Comparison of ENCODE assay signal across 8 mouse cellular contexts in genomic region chrX:159414130-159414828, GRCm38 (mm10). TPM values are rescaled to one million over a fixed set of nuclear protein-coding genes. Genes with fewer than 3 reads are reported as not detected.
DNase-seq lines count a peak whose midpoint lies in the region; ATAC-seq and TF ChIP-seq lines count a peak whose summit lies in the region.

Map7d2 (plus strand) TSS chrX:159414572.

- 0 out of 2 replicates have a peak within 1 kb of the TSS, but pooled peaks have one; percentile 6 for H3K27ac ChIP-seq in heart, embryonic 10.5 days
- no peak within 1 kb of the TSS for H3K27ac ChIP-seq in embryonic facial prominence, embryonic 14.5 days (replicated peaks; ENCODE audit: low read depth, low read length)
- H3K27ac ChIP-seq in limb, embryonic 14.5 days (replicated peaks; ENCODE audit: low read depth, low read length) = no peak within 1 kb of the TSS
- peak within 1 kb of the TSS; percentile 78 for H3K27ac ChIP-seq in neural tube, embryonic 15.5 days (replicated peaks)

- H3K4me1 ChIP-seq in heart, embryonic 10.5 days = no peaks in the 10 kb centered on the region
- no peaks in the 10 kb centered on the region for H3K4me1 ChIP-seq in embryonic facial prominence, embryonic 14.5 days (ENCODE audit: control insufficient read depth, insufficient read depth, low read length)
- H3K4me1 ChIP-seq in limb, embryonic 14.5 days (ENCODE audit: control insufficient read depth, insufficient read depth, low read length) = no peaks in the 10 kb centered on the region
- no peaks in the 10 kb centered on the region; the same call in 1 of the 2 replicates for H3K4me1 ChIP-seq in neural tube, embryonic 15.5 days

- intact Hi-C loops in heart, postnatal 25 days (cut with DNase I) = no loop called here

- H3K36me3 ChIP-seq in heart, embryonic 10.5 days = no peaks in the 10 kb centered on the region
- no peaks in the 10 kb centered on the region for H3K36me3 ChIP-seq in embryonic facial prominence, embryonic 14.5 days (ENCODE audit: control insufficient read depth, insufficient read depth, low read length)
- no peaks in the 10 kb centered on the region for H3K36me3 ChIP-seq in limb, embryonic 14.5 days (ENCODE audit: control insufficient read depth, insufficient read depth, low read length)
- H3K36me3 ChIP-seq in neural tube, embryonic 15.5 days = no peaks in the 10 kb centered on the region

- H3K9ac ChIP-seq in embryonic facial prominence, embryonic 14.5 days (ENCODE audit: low read depth, low read length) = peak within 1 kb of the TSS; percentile 42; the same call in 1 of the 2 replicates
- peak within 1 kb of the TSS; percentile 28; the same call in 1 of the 2 replicates for H3K9ac ChIP-seq in limb, embryonic 14.5 days (ENCODE audit: low read depth, low read length, severe bottlenecking)
- H3K9ac ChIP-seq in neural tube, embryonic 15.5 days (replicated peaks) = peak within 1 kb of the TSS; percentile 74

- H3K4me2 ChIP-seq in embryonic facial prominence, embryonic 14.5 days (ENCODE audit: low read depth, low read length) = peak within 1 kb of the TSS; percentile 91
- H3K4me2 ChIP-seq in limb, embryonic 14.5 days (replicated peaks; ENCODE audit: low read depth, low read length, severe bottlenecking) = peak within 1 kb of the TSS; percentile 83
- H3K4me2 ChIP-seq in neural tube, embryonic 15.5 days = peak within 1 kb of the TSS; percentile 65

- no peaks in the 10 kb centered on the region for H3K9me3 ChIP-seq in heart, embryonic 10.5 days
- no peaks in the 10 kb centered on the region for H3K9me3 ChIP-seq in embryonic facial prominence, embryonic 14.5 days (ENCODE audit: control insufficient read depth, low read length)
- H3K9me3 ChIP-seq in limb, embryonic 14.5 days (ENCODE audit: control insufficient read depth, low read length) = no peaks in the 10 kb centered on the region
- no peaks in the 10 kb centered on the region for H3K9me3 ChIP-seq in neural tube, embryonic 15.5 days (replicated peaks)

- peak within 1 kb of the TSS; percentile 69 for H3K4me3 ChIP-seq in heart, embryonic 10.5 days
- H3K4me3 ChIP-seq in embryonic facial prominence, embryonic 14.5 days (ENCODE audit: low read depth, low read length) = peak within 1 kb of the TSS; percentile 51
- H3K4me3 ChIP-seq in limb, embryonic 14.5 days (replicated peaks; ENCODE audit: low read length) = peak within 1 kb of the TSS; percentile 49
- peak within 1 kb of the TSS; percentile 61 for H3K4me3 ChIP-seq in neural tube, embryonic 15.5 days (replicated peaks)

- peak; percentile 88 for ATAC-seq in embryonic facial prominence, embryonic 14.5 days (ENCODE audit: low read depth)
- ATAC-seq in limb, embryonic 14.5 days (ENCODE audit: low FRiP score, low read depth) = peak; percentile 41; the same call in 1 of the 2 replicates
- peak; percentile 95 for ATAC-seq in neural tube, embryonic 15.5 days (ENCODE audit: low FRiP score)
- no peak for ATAC-seq in inflammation-experienced regulatory T-cells, adult 6 months

- TF ChIP-seq POLR2A in limb, embryonic 14.5 days (IDR thresholded peaks at IDR 0.05; ENCODE audit: borderline replicate concordance, extremely low read depth, insufficient read depth, insufficient read length) = no peak

- 35% methylated on average over 65 of the region's 83 CpGs for WGBS in heart, embryonic 10.5 days
- 25% methylated on average over 16 of the region's 83 CpGs for WGBS in embryonic facial prominence, embryonic 14.5 days
- WGBS in limb, embryonic 14.5 days = 17% methylated on average over 31 of the region's 83 CpGs
- 20% methylated on average over 61 of the region's 83 CpGs for WGBS in neural tube, embryonic 15.5 days

- no peak for DNase-seq in heart, embryonic 10.5 days (ENCODE audit: low spot score)
- DNase-seq in heart, postnatal 25 days (ENCODE audit: low spot score) = no peak
- DNase-seq in adrenal gland, postnatal 14 days = peak; percentile 9
- peak; percentile 17 for DNase-seq in embryonic facial prominence, embryonic 14.5 days (ENCODE audit: low spot score)
- DNase-seq in induced T-regulatory cell, adult 2 months (ENCODE audit: low read depth) = peak; percentile 20
- no peak for DNase-seq in limb, embryonic 14.5 days (ENCODE audit: low spot score)

- H3K27me3 ChIP-seq in heart, embryonic 10.5 days (ENCODE audit: insufficient read depth, poor library complexity, severe bottlenecking) = peaks cover 45% of the 10 kb centered on the region
- peaks cover 32% of the 10 kb centered on the region for H3K27me3 ChIP-seq in embryonic facial prominence, embryonic 14.5 days (replicated peaks; ENCODE audit: control insufficient read depth, insufficient read depth, low read length)
- H3K27me3 ChIP-seq in limb, embryonic 14.5 days (ENCODE audit: control insufficient read depth, insufficient read depth, low read length) = peaks cover 21% of the 10 kb centered on the region
- no peaks in the 10 kb centered on the region; the same call in 1 of the 2 replicates for H3K27me3 ChIP-seq in neural tube, embryonic 15.5 days (replicated peaks)

RNA-seq across cellular contexts. Expression of gene Map7d2, which starts in this region (rescaled TPM):
- 0.83 and 2.3 TPM in 2 replicates for polyA plus RNA-seq in heart, embryonic 10.5 days (2016; fragmentation: Nextera tagmentation; extraction: Ambion mirVana)
- 1 to 10 TPM; 1.0 to 1.4 TPM for total RNA-seq in heart, postnatal 25 days (2021)
- total RNA-seq in adrenal gland, postnatal 14 days (2021) = 3.5 and 5.1 TPM in 2 replicates
- polyA plus RNA-seq in embryonic facial prominence, embryonic 14.5 days (2014; fragmentation: Nextera tagmentation; extraction: Ambion mirVana) = 3.2 and 4.5 TPM in 2 replicates
- 0.58 and 0.84 TPM in 2 replicates for polyA plus RNA-seq in limb, embryonic 14.5 days (2012; rRNA removed)
- 0.88 and 1.1 TPM in 2 replicates for polyA plus RNA-seq in limb, embryonic 14.5 days (2014; fragmentation: Nextera tagmentation; extraction: Ambion mirVana)
- 48.9 and 53.6 TPM in 2 replicates for polyA plus RNA-seq in neural tube, embryonic 15.5 days (2015; fragmentation: Nextera tagmentation; extraction: Ambion mirVana)
- polyA plus RNA-seq in inflammation-experienced regulatory T-cells, adult 6 months (2017; shearing (Covaris generic)) = not detected

Comparison
In these comparisons a context has a peak if more than half of its experiments do, and no peak if none do; other contexts are left out.
1. DNase-seq: peak in adrenal gland, postnatal 14 days (single experiment), embryonic facial prominence, embryonic 14.5 days (single experiment) and induced T-regulatory cell, adult 2 months (single experiment); none in heart, embryonic 10.5 days (single experiment), heart, postnatal 25 days (single experiment) and limb, embryonic 14.5 days (single experiment).
2. H3K27ac ChIP-seq: peak in heart, embryonic 10.5 days (single experiment) and neural tube, embryonic 15.5 days (single experiment); none in embryonic facial prominence, embryonic 14.5 days (single experiment) and limb, embryonic 14.5 days (single experiment).
3. Peak in every context shown above with its lines, with median percentiles within 50 percentile points of each other: H3K4me3 ChIP-seq, H3K4me2 ChIP-seq and H3K9ac ChIP-seq.